Mouse (Mus musculus): ENCODE data around the gene Enc1. TPM values are rescaled to one million over a fixed set of nuclear protein-coding genes. Genes with fewer than 3 reads are reported as not detected.

Gene Enc1
- polyA plus RNA-seq, 1 experiment from 2014 or later: 28.8 TPM

- H3K4me3 ChIP-seq: no peak overlapping the region
- no peak for ATAC-seq (ENCODE audit: low FRiP score)
- no peaks in the 10 kb centered on the region for H3K36me3 ChIP-seq
- H3K9ac ChIP-seq: no peak overlapping the region
- H3K27me3 ChIP-seq: peaks cover 3% of the 10 kb centered on the region; the same call in 1 of the 2 replicates
- H3K9me3 ChIP-seq (replicated peaks): no peaks in the 10 kb centered on the region
- H3K27ac ChIP-seq: no peak overlapping the region
- H3K4me1 ChIP-seq: no peaks in the 10 kb centered on the region
- H3K4me2 ChIP-seq (replicated peaks): no peak overlapping the region
- WGBS: 84% methylated on average over 7 of the region's 7 CpGs
Observed at GRCm38 (mm10) chr13:97207472-97208111, 33.3 kb upstream of the Enc1 start.

GRCm38 (mm10) chr13:97208112-97208478 lies 32.8 kb upstream of the Enc1 start:
- 49% methylated on average over 7 of the region's 7 CpGs for WGBS
- Histone ChIP-seq H3K4me1 (no peaks in the 10 kb centered on the region), H3K27ac (no peak overlapping the region), H3K9ac (no peak overlapping the region), H3K27me3 (peaks cover 3% of the 10 kb centered on the region; the same call in 1 of the 2 replicates), H3K4me3 (no peak overlapping the region), H3K9me3 (replicated peaks) (no peaks in the 10 kb centered on the region), H3K4me2 (replicated peaks) (no peak overlapping the region), H3K36me3 (no peaks in the 10 kb centered on the region)
- ATAC-seq (ENCODE audit: low FRiP score): no peak

- no peaks in the 10 kb centered on the region for H3K36me3 ChIP-seq
- no peak for ATAC-seq (ENCODE audit: low FRiP score)
- no peak overlapping the region for H3K9ac ChIP-seq
Observed at GRCm38 (mm10) chr13:97208500-97209010, 32.4 kb upstream of the Enc1 start.

GRCm38 (mm10) chr13:97214583-97215268 lies 26.2 kb upstream of the Enc1 start:
- Histone ChIP-seq H3K36me3 (no peaks in the 10 kb centered on the region), H3K9me3 (replicated peaks) (no peaks in the 10 kb centered on the region), H3K27me3 (no peaks in the 10 kb centered on the region), H3K4me3 (no peak overlapping the region), H3K27ac (no peak overlapping the region), H3K4me1 (peaks cover 19% of the 10 kb centered on the region), H3K4me2 (replicated peaks) (no peak overlapping the region), H3K9ac (no peak overlapping the region)
- 56% methylated on average over 3 of the region's 3 CpGs for WGBS
- ATAC-seq (ENCODE audit: low FRiP score): no peak

More at GRCm38 (mm10) chr13:97208500-97209010, 32.4 kb upstream of the Enc1 start:
- Histone ChIP-seq H3K4me2 (replicated peaks) (no peak overlapping the region), H3K27ac (no peak overlapping the region), H3K9me3 (replicated peaks) (no peaks in the 10 kb centered on the region), H3K4me3 (no peak overlapping the region), H3K4me1 (no peaks in the 10 kb centered on the region), H3K27me3 (peaks cover 3% of the 10 kb centered on the region; the same call in 1 of the 2 replicates)
- 73% methylated on average over 3 of the region's 3 CpGs for WGBS

GRCm38 (mm10) chr13:97215563-97215962 lies 25.3 kb upstream of the Enc1 start:
- no peak overlapping the region for H3K27ac ChIP-seq
- no peaks in the 10 kb centered on the region for H3K27me3 ChIP-seq
- WGBS: 47% methylated on average over 4 of the region's 4 CpGs
- peak; percentile 35; the same call in 1 of the 2 replicates for ATAC-seq (ENCODE audit: low FRiP score)
- no peak overlapping the region for H3K9ac ChIP-seq
- no peaks in the 10 kb centered on the region for H3K36me3 ChIP-seq
- H3K4me1 ChIP-seq: peaks cover 19% of the 10 kb centered on the region
- no peak overlapping the region for H3K4me2 ChIP-seq (replicated peaks)
- H3K4me3 ChIP-seq: no peak overlapping the region
- H3K9me3 ChIP-seq (replicated peaks): no peaks in the 10 kb centered on the region

GRCm38 (mm10) chr13:97216196-97216595 lies 24.7 kb upstream of the Enc1 start:
- H3K27me3 ChIP-seq: no peaks in the 10 kb centered on the region
- H3K4me2 ChIP-seq (replicated peaks): no peak overlapping the region
- 82% methylated on average over 5 of the region's 5 CpGs for WGBS
- no peak overlapping the region for H3K9ac ChIP-seq
- no peak overlapping the region for H3K27ac ChIP-seq
- no peak overlapping the region for H3K4me3 ChIP-seq
- H3K36me3 ChIP-seq: no peaks in the 10 kb centered on the region
- peaks cover 19% of the 10 kb centered on the region for H3K4me1 ChIP-seq
- no peaks in the 10 kb centered on the region for H3K9me3 ChIP-seq (replicated peaks)
- ATAC-seq (ENCODE audit: low FRiP score): no peak

- Histone ChIP-seq H3K9me3 (replicated peaks) (no peaks in the 10 kb centered on the region), H3K4me1 (peaks cover 9% of the 10 kb centered on the region), H3K36me3 (no peaks in the 10 kb centered on the region), H3K4me2 (replicated peaks) (no peak overlapping the region), H3K27me3 (no peaks in the 10 kb centered on the region), H3K27ac (no peak overlapping the region), H3K9ac (no peak overlapping the region), H3K4me3 (no peak overlapping the region)
- no peak for ATAC-seq (ENCODE audit: low FRiP score)
- 94% methylated on average over 3 of the region's 3 CpGs for WGBS
Observed at GRCm38 (mm10) chr13:97220022-97220421, 20.9 kb upstream of the Enc1 start.

GRCm38 (mm10) chr13:97223856-97224255 lies 17.0 kb upstream of the Enc1 start:
- H3K36me3 ChIP-seq: no peaks in the 10 kb centered on the region
- no peak overlapping the region for H3K4me3 ChIP-seq
- WGBS: 82% methylated on average over 8 of the region's 8 CpGs
- H3K9me3 ChIP-seq (replicated peaks): no peaks in the 10 kb centered on the region
- no peak for ATAC-seq (ENCODE audit: low FRiP score)
- no peaks in the 10 kb centered on the region for H3K27me3 ChIP-seq
- no peak overlapping the region for H3K27ac ChIP-seq
- no peaks in the 10 kb centered on the region for H3K4me1 ChIP-seq
- no peak overlapping the region for H3K4me2 ChIP-seq (replicated peaks)
- no peak overlapping the region for H3K9ac ChIP-seq

GRCm38 (mm10) chr13:97224341-97224982 lies 16.4 kb upstream of the Enc1 start:
- 77% methylated on average over 10 of the region's 10 CpGs for WGBS
- H3K9ac ChIP-seq: no peak overlapping the region
- no peaks in the 10 kb centered on the region for H3K4me1 ChIP-seq
- no peaks in the 10 kb centered on the region for H3K27me3 ChIP-seq
- no peaks in the 10 kb centered on the region for H3K9me3 ChIP-seq (replicated peaks)
- H3K4me3 ChIP-seq: no peak overlapping the region
- no peak for ATAC-seq (ENCODE audit: low FRiP score)
- no peaks in the 10 kb centered on the region for H3K36me3 ChIP-seq
- no peak overlapping the region for H3K4me2 ChIP-seq (replicated peaks)
- no peak overlapping the region for H3K27ac ChIP-seq

GRCm38 (mm10) chr13:97225130-97225529 lies 15.8 kb upstream of the Enc1 start:
- 64% methylated on average over 17 of the region's 17 CpGs for WGBS
- Histone ChIP-seq H3K27me3 (no peaks in the 10 kb centered on the region), H3K27ac (no peak overlapping the region), H3K4me2 (replicated peaks) (no peak overlapping the region; the same call in 1 of the 2 replicates), H3K36me3 (no peaks in the 10 kb centered on the region), H3K4me1 (no peaks in the 10 kb centered on the region), H3K9ac (no peak overlapping the region), H3K4me3 (no peak overlapping the region), H3K9me3 (replicated peaks) (no peaks in the 10 kb centered on the region)
- no peak for ATAC-seq (ENCODE audit: low FRiP score)

GRCm38 (mm10) chr13:97227795-97228194 lies 13.1 kb upstream of the Enc1 start:
- no peak overlapping the region for H3K9ac ChIP-seq
- ATAC-seq (ENCODE audit: low FRiP score): no peak
- H3K9me3 ChIP-seq (replicated peaks): no peaks in the 10 kb centered on the region
- H3K4me2 ChIP-seq (replicated peaks): no peak overlapping the region
- H3K27me3 ChIP-seq: no peaks in the 10 kb centered on the region
- 90% methylated on average over 3 of the region's 3 CpGs for WGBS
- no peaks in the 10 kb centered on the region for H3K36me3 ChIP-seq
- no peak overlapping the region for H3K4me3 ChIP-seq
- no peaks in the 10 kb centered on the region for H3K4me1 ChIP-seq
- H3K27ac ChIP-seq: no peak overlapping the region

GRCm38 (mm10) chr13:97230101-97230500 lies 10.8 kb upstream of the Enc1 start:
- Histone ChIP-seq H3K27me3 (no peaks in the 10 kb centered on the region), H3K4me3 (no peak overlapping the region), H3K27ac (no peak overlapping the region), H3K36me3 (no peaks in the 10 kb centered on the region), H3K4me2 (replicated peaks) (no peak overlapping the region), H3K4me1 (no peaks in the 10 kb centered on the region), H3K9ac (no peak overlapping the region), H3K9me3 (replicated peaks) (no peaks in the 10 kb centered on the region)
- 84% methylated on average over 3 of the region's 3 CpGs for WGBS
- no peak for ATAC-seq (ENCODE audit: low FRiP score)

All from hindbrain, embryonic 12.5 days (tissue).